Mouse (Mus musculus): ENCODE data around the gene Olfr763.
A peak's percentile ranks its signal among the peaks of the same experiment; 100 is the strongest.

- TF ChIP-seq ZNF384 (IDR thresholded peaks at IDR 0.05; ENCODE audit: low read depth, low read length) (peak; percentile 64; the same call in 1 of the 2 replicates), MAFK (IDR thresholded peaks at IDR 0.05; ENCODE audit: insufficient read depth, low read depth, low read length) (no peak), HCFC1 (IDR thresholded peaks at IDR 0.05; ENCODE audit: borderline replicate concordance, insufficient read depth, low read length) (no peak), CHD2 (IDR thresholded peaks at IDR 0.05; ENCODE audit: low read depth, low read length) (no peak)
Observed at GRCm38 (mm10) chr10:128968341-128968749, 42.2 kb upstream of the Olfr763 start.
